Mouse (Mus musculus) embryonic facial prominence, embryonic 10.5 days (tissue): ENCODE results near the gene Hibch. TPM values are rescaled to one million over a fixed set of nuclear protein-coding genes. Genes with fewer than 3 reads are reported as not detected.
"Not testable (repeated sequence)": the region's sequence is repeated elsewhere in the genome, so short reads cannot be mapped to it uniquely, and the experiment has no call there.

ENCODE experiments used
- DNase-seq: peaks from one replicate; pipeline ENCODE4 v3.0.0-alpha.2; 2017; ENCODE audit warnings: low spot score
- H3K27ac ChIP-seq: fragments of 300-500 bp; sonication (generic); replicated peaks from 2 replicates; pipeline ENCODE4 v1.5.1; 2016; ENCODE audit warnings: mild to moderate bottlenecking
- H3K27me3 ChIP-seq: fragments of 300-500 bp; sonication (generic); replicated peaks from 2 replicates; pipeline ENCODE4 v1.6.1; 2016; ENCODE audit warnings: low read depth, mild to moderate bottlenecking; ENCODE audit not compliant: poor library complexity, severe bottlenecking
- H3K36me3 ChIP-seq: fragments of 300-500 bp; sonication (generic); replicated peaks from 2 replicates; pipeline ENCODE4 v1.6.1; 2016; ENCODE audit warnings: mild to moderate bottlenecking, moderate library complexity
- H3K4me1 ChIP-seq: fragments of 300-500 bp; sonication (generic); 2 replicates; pipeline ENCODE4 v1.6.1; 2016
- H3K4me3 ChIP-seq: fragments of 300-500 bp; sonication (generic); 2 replicates; pipeline ENCODE4 v1.5.1; 2016; ENCODE audit warnings: mild to moderate bottlenecking, moderate library complexity
- H3K9me3 ChIP-seq: fragments of 300-500 bp; sonication (generic); 2 replicates; pipeline ENCODE4 v1.6.1; 2016; ENCODE audit warnings: mild to moderate bottlenecking
- WGBS: fragments of 180-500 bp; shearing (Covaris S2); methylation state at CpG from one replicate; pipeline ENCODE4 v1.1.7; 2016; 5-methylcytosine and 5-hydroxymethylcytosine counted together
- polyA plus RNA-seq: library from polyadenylated mRNA; unstranded; fragments of >200 nt; fragmentation: Nextera tagmentation; extraction: Ambion mirVana; gene quantifications from 2 replicates; pipeline ENCODE4 v1.2.1, GENCODE M21; 2016

Hibch gene
- polyA plus RNA-seq, 1 experiment from 2014 or later: 22.7 TPM

DNA sequence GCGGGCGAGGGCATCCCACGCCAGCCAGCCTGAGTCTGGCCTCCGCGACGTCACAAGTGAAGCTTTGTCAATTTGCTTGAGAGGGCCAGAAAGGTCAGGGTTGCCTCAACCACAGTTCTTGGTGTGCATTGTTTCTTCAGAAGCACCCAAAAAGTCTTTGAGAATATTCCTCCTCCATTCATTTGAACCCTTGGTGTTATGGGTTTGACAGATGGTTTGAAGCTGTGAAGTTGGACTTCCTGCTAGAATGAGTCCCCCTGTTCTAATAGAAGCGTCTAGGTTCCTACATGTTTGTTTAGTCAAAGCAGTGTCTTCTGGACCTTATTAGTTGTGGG is 26.9 kb upstream of the Hibch start:
- Histone ChIP-seq H3K4me3 (peak overlapping the region; percentile 74), H3K27ac (peak overlapping the region; percentile 88), H3K9me3 (no peaks in the 10 kb centered on the region), H3K36me3 (no peaks in the 10 kb centered on the region), H3K4me1 (peaks cover 26% of the 10 kb centered on the region), H3K27me3 (no peaks in the 10 kb centered on the region)
- 4% methylated on average over 7 of the region's 7 CpGs for WGBS
- no peak for DNase-seq

DNA sequence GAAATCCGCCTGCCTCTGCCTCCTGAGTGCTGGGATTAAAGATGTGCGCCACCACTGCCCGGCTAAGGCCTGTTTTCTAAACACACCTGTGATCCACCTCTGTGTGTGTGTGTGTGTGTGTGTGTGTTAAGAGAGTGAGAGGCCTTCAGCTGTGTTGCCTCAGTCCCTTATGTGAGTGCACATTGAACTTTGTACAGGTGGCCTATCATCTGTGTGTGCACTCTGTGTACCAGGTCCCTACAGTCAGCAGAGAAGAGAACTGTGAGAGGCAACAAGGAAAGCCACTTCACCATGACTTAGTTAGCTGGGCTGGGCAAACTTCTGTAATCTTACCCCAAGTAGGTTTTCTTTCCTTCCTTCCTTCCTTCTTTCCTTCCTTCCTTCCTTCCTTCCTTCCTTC is 5.6 kb upstream of the Hibch start:
- Histone ChIP-seq H3K27ac (no peak overlapping the region), H3K9me3 (no peaks in the 10 kb centered on the region), H3K36me3 (no peaks in the 10 kb centered on the region), H3K4me3 (no peak overlapping the region), H3K4me1 (peaks cover 2% of the 10 kb centered on the region), H3K27me3 (no peaks in the 10 kb centered on the region)
- DNase-seq: no peak
- WGBS: 90% methylated on average over 3 of the region's 3 CpGs

DNA sequence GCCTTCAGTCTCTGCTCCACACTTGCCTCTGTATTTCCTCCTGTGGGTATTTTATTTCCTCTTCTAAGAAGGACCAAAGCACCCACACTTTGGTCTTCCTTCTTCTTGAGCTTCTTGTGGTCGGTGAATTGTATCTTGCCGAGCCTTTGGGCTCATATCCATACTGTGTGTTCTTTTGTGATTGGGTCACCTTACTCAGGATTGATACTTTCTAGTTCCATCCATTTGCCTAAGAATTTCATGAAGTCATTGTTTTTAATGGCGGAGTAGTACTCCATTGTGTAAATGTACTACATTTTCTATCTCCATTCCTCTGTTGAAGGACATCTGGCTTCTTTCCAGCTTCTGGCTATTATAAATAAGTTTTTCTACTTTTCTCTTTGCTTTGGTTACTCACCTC is 375 bp upstream of the Hibch start:
- H3K27me3 ChIP-seq: no peaks in the 10 kb centered on the region
- DNase-seq: no peak
- peaks cover 13% of the 10 kb centered on the region for H3K4me1 ChIP-seq
- WGBS: 17% methylated on average over 3 of the region's 3 CpGs
- peak overlapping the region; percentile 66 for H3K4me3 ChIP-seq
- H3K27ac ChIP-seq: peak overlapping the region; percentile 88; the same call in 1 of the 2 replicates
- no peaks in the 10 kb centered on the region for H3K9me3 ChIP-seq
- no peaks in the 10 kb centered on the region for H3K36me3 ChIP-seq

DNA sequence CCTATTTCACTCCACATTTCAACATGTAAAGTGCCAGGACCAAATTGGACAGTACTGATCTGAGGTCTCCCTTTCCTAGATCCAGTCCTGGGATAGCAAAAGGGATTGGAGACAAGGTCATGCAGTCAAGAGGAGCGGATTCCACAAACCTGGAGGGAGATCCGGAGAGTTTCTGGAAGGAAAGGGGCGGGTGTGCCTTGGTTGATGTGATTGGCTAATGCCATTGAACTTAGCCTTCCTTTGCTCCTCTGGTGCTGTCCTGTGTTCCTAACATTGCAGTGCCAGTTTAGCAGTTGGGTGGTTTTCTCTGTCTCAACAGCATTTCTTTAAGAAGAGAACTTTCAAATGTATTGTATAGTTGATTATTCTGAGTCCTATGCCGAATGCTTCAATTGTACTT is 1.8 kb downstream of the Hibch start:
- Histone ChIP-seq H3K9me3 (no peaks in the 10 kb centered on the region), H3K4me1 (peaks cover 13% of the 10 kb centered on the region), H3K27ac (no peak overlapping the region), H3K36me3 (no peaks in the 10 kb centered on the region), H3K27me3 (no peaks in the 10 kb centered on the region), H3K4me3 (no peak overlapping the region)
- no peak for DNase-seq
- WGBS: 89% methylated on average over 4 of the region's 4 CpGs

DNA sequence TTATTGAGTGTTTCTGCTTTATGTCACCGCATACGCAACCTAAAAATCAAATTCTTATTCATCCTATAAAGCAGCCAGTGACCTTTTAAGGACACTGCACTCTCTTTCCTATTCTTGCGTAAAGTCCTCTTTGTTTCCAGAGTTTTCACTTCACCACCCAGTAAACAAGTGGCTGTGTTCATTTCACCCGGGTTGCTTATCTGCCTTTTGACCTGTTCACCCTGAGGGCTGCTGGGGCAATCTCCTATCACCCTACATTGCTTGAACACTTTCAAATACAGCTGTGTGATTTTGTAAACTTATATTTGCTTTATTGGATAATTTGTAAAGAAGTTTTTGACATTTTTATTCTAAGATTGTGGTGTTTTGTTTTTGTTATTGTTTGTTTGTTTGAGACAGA is 4.7 kb downstream of the Hibch start:
- 72% methylated on average over 4 of the region's 4 CpGs for WGBS
- Histone ChIP-seq H3K27me3 (no peaks in the 10 kb centered on the region), H3K36me3 (no peaks in the 10 kb centered on the region), H3K4me3 (no peak overlapping the region), H3K4me1 (peaks cover 8% of the 10 kb centered on the region), H3K27ac (no peak overlapping the region), H3K9me3 (no peaks in the 10 kb centered on the region)
- no peak for DNase-seq

DNA sequence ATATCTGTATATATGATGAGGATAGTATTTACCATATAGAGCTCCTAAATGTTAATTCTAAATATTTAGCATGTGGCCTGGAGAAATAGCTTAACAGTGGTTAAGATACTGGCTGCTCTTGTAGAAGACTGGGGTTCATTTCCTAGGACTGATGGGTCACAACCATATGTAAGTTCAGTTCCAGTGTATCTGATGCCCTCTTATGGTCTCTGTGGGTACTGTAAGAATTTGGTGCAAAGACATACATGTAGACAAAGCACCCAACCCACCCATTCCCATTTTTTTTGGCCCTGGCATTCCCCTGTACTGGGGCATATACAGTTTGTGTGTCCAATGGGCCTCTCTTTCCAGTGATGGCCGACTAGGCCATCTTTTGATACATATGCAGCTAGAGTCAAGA is 9.3 kb downstream of the Hibch start:
- H3K27ac ChIP-seq, DNase-seq, H3K4me3 ChIP-seq, H3K4me1 ChIP-seq, H3K27me3 ChIP-seq, H3K36me3 ChIP-seq, H3K9me3 ChIP-seq: not testable (repeated sequence)
- 76% methylated on average over 1 of the region's 1 CpGs for WGBS

DNA sequence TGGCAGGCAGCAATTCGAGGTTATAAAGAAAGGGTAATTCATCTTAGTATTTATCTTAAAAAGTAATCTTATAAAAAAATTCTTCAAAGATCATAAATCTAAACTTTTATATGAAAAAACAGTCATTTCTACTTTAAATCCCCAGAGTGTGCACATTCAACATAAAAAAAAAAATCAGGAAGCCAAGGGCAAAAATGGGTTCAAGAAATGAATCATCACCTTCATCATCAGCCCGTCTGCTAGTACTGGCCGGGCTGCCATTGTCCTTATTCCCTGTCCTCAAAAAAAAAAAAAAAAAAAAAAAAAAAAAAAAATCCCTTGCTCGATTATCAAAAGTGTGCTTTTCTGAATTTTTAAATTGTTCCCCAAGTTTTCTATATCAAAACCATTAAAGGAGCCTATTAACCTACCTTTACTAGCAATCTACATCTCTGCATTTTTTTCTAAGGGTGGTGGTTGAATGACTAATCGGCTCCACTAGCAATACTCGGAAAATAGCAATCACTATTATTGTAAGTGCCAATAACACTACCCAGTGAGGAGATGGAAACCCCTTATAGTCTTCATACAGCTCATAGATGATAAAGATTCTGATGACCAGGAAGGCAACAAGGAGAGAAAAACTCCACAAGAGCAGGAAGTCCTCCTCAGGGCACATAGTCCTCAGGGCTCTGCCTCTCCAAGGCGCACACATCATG is 11.3 kb downstream of the Hibch start:
- Histone ChIP-seq H3K9me3 (no peaks in the 10 kb centered on the region), H3K4me1 (no peaks in the 10 kb centered on the region), H3K36me3 (peaks cover 6% of the 10 kb centered on the region; the same call in 1 of the 2 replicates), H3K27me3 (no peaks in the 10 kb centered on the region), H3K27ac (no peak overlapping the region), H3K4me3 (no peak overlapping the region)
- no peak for DNase-seq
- 92% methylated on average over 7 of the region's 7 CpGs for WGBS

DNA sequence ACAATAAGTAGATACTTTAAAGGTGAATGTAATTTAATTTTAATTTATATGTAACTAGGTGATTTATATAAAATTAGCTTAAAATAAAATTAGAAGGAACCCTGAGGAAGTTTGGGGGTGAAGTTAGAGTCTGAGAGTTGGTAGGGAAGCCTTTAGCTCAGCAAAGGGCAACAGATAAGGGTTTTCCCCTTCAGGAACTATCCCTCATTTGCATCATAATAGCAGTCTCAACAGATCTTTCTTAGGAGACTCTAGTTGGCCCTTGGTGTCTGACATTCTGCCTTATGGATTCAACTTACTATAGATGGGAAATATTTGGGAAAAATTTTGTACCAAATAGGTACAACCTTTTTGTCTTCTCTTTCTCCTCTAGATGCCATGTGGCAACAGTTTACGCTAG is 19.5 kb downstream of the Hibch start:
- no peak overlapping the region for H3K4me3 ChIP-seq
- H3K36me3 ChIP-seq: peaks cover 8% of the 10 kb centered on the region; the same call in 1 of the 2 replicates
- H3K4me1 ChIP-seq: no peaks in the 10 kb centered on the region
- H3K27me3 ChIP-seq: no peaks in the 10 kb centered on the region
- no peaks in the 10 kb centered on the region for H3K9me3 ChIP-seq
- H3K27ac ChIP-seq: no peak overlapping the region
- no peak for DNase-seq
- WGBS: 91% methylated on average over 1 of the region's 1 CpGs

DNA sequence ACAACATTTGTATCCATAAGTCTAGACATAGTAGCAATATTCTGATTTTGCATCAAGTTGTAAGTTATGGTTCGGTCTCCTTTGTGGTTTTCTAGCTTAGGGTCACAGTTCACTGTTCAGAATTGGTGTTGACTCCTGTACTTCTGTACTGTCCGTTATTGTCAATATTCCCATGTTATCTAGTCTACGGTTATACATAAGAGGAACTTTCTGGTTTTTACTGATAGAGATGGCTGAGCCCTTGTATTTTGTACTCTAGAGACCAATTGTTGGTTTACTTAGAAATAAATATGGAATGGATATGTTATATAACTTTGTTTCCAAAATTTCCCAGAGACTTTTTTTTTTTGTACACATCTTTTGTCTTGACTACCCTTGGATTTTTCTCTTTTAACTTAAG is 21.3 kb downstream of the Hibch start:
- H3K36me3 ChIP-seq: peaks cover 2% of the 10 kb centered on the region; the same call in 1 of the 2 replicates
- H3K4me1 ChIP-seq: no peaks in the 10 kb centered on the region
- 92% methylated on average over 3 of the region's 3 CpGs for WGBS
- H3K9me3 ChIP-seq: no peaks in the 10 kb centered on the region
- DNase-seq: no peak
- H3K4me3 ChIP-seq: no peak overlapping the region
- H3K27me3 ChIP-seq: no peaks in the 10 kb centered on the region
- no peak overlapping the region for H3K27ac ChIP-seq

DNA sequence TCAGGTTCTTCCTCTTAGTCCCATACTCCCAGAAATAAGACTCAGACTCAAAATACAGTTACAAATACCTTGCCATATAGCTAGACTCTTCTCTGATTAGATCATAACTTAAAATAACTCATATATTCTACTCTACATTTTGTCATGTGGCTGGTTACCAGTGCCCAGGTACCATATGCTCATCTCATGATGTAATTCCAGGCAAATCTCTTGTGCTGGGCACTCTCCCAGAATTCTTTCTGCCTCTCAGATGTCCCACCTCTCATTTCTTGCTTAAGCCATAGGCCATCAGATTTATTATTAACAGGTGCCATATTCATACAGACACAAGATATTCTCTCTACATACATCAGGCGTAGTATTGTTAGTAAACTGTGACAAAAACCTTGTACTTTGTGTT is 23.1 kb downstream of the Hibch start:
- Histone ChIP-seq H3K4me3 (no peak overlapping the region), H3K27me3 (no peaks in the 10 kb centered on the region), H3K9me3 (no peaks in the 10 kb centered on the region), H3K4me1 (no peaks in the 10 kb centered on the region), H3K27ac (no peak overlapping the region), H3K36me3 (no peaks in the 10 kb centered on the region)
- DNase-seq: no peak
- 86% methylated on average over 1 of the region's 1 CpGs for WGBS

DNA sequence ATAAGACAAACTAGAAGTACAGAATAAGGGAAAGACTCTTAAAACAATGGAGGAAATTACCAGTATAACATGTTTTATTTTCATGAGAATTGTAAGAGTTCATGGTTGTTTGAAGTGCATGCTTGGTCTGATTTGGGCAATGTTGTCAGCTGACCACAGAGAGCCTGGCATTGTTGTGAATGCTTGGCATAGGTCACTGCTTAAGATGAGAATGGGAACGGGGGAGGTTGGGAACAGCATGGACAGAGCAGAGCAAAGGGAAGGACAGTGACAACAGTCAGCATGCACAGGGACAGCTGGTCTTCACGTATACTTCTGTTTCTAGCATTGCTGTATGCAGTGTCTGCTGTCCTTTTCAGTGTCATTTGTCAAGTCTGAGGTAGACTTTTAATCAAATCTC is 39.5 kb downstream of the Hibch start:
- H3K4me1 ChIP-seq: no peaks in the 10 kb centered on the region
- DNase-seq: no peak
- WGBS: 82% methylated on average over 2 of the region's 2 CpGs
- no peaks in the 10 kb centered on the region for H3K9me3 ChIP-seq
- H3K4me3 ChIP-seq: no peak overlapping the region
- no peaks in the 10 kb centered on the region for H3K27me3 ChIP-seq
- no peaks in the 10 kb centered on the region for H3K36me3 ChIP-seq
- H3K27ac ChIP-seq: no peak overlapping the region

DNA sequence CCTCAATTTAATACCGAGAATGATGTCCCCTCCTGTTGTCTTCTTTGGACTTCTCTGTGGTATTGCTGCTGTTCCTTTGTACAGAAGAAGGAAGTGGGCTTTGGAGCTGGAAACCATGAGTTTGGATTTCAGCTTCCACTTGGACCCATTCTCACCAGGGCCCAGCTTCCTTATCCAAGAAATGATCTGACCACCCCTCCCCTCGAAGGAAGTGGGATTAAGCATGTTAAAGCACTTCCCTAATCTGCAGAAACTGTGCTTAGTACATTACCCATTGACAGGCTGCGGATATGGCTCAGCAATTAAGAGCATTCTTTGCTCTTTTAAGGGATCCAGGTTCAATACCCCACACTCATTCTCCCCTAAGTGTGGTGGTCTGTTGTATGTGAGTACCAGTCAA is 65.1 kb downstream of the Hibch start:
- no peak for DNase-seq
- no peaks in the 10 kb centered on the region for H3K9me3 ChIP-seq
- WGBS: 87% methylated on average over 3 of the region's 3 CpGs
- no peaks in the 10 kb centered on the region for H3K4me1 ChIP-seq
- no peak overlapping the region for H3K27ac ChIP-seq
- no peak overlapping the region for H3K4me3 ChIP-seq
- no peaks in the 10 kb centered on the region for H3K27me3 ChIP-seq
- no peaks in the 10 kb centered on the region for H3K36me3 ChIP-seq

DNA sequence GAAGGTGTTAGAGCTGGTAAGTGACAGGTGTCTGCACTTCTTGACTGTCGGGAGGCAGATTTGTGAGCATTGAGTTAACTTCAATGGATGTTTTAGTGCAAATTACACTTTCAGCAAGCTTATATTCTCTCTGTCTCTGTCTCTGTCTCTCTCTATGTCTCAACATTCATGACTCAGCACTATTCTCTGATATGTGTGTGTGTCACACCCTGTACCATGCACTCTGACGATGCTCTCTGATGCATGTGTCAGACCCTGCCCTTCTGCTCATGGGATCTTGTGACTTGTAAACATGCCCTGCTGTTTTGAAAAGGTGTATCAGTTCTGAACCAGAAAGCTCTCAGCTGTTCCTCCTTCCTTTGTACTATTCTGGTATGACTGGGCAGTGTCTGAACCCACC is 71.9 kb downstream of the Hibch start:
- no peak overlapping the region for H3K4me3 ChIP-seq
- H3K27me3 ChIP-seq: no peaks in the 10 kb centered on the region
- H3K9me3 ChIP-seq: no peaks in the 10 kb centered on the region
- no peak for DNase-seq
- H3K27ac ChIP-seq: no peak overlapping the region
- WGBS: 92% methylated on average over 2 of the region's 2 CpGs
- no peaks in the 10 kb centered on the region for H3K4me1 ChIP-seq
- no peaks in the 10 kb centered on the region for H3K36me3 ChIP-seq

DNA sequence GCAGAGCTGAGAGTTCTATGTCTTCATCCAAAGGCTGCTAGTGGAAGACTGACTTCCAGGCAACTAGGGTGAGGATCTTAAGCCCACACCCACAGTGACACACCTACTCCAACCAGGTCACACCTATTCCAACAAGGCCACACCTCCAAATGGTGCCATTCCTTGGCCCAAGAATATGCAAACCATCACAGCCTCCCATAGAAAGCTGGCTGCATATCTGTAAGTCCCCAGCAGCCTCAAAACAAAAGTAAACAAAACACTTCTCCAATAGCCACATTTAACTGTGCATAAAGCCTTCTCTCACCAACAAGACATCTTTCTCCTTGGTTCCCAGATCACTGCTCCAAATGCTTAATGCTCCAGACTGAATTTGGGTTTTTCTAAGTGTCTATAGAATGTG is 74.2 kb downstream of the Hibch start:
- H3K27me3 ChIP-seq, H3K9me3 ChIP-seq, H3K36me3 ChIP-seq, DNase-seq, H3K27ac ChIP-seq, H3K4me3 ChIP-seq, H3K4me1 ChIP-seq: not testable (repeated sequence)
